Mouse (Mus musculus) R1 (cell line): ENCODE data around the gene Actl6a.

Experiments used
- DNase-seq: peaks from one replicate; pipeline ENCODE4 v3.0.0-alpha.2; 2018; ENCODE audit warnings: low read depth, low spot score

The Actl6a gene

GRCm38 (mm10) chr3:32705647-32706348, at the start of gene Actl6a:
Gene Actl6a (plus strand): TSS chr3:32706298.
- DNase-seq: peak; percentile 77

- no peak for DNase-seq
Measured at GRCm38 (mm10) chr3:32656398-32656994, 49.6 kb upstream of the Actl6a start.

- DNase-seq: no peak
Measured at GRCm38 (mm10) chr3:32658401-32658800, 47.7 kb upstream of the Actl6a start.

GRCm38 (mm10) chr3:32658821-32659220, 47.3 kb upstream of the Actl6a start:
- peak; percentile 19 for DNase-seq

- peak; percentile 80 for DNase-seq
Measured at GRCm38 (mm10) chr3:32659506-32659905, 46.6 kb upstream of the Actl6a start.

GRCm38 (mm10) chr3:32660276-32660675, 45.8 kb upstream of the Actl6a start:
- DNase-seq: peak; percentile 20

- peak; percentile 61 for DNase-seq
Measured at GRCm38 (mm10) chr3:32660831-32661555, 45.1 kb upstream of the Actl6a start.

- no peak for DNase-seq
Measured at GRCm38 (mm10) chr3:32661556-32661930, 44.6 kb upstream of the Actl6a start.

GRCm38 (mm10) chr3:32668256-32668959, 37.7 kb upstream of the Actl6a start:
- DNase-seq: no peak

- no peak for DNase-seq
Measured at GRCm38 (mm10) chr3:32669211-32669610, 36.9 kb upstream of the Actl6a start.

GRCm38 (mm10) chr3:32670196-32670595, 35.9 kb upstream of the Actl6a start:
- no peak for DNase-seq

- no peak for DNase-seq
Measured at GRCm38 (mm10) chr3:32673151-32673550, 32.9 kb upstream of the Actl6a start.

GRCm38 (mm10) chr3:32676393-32676792, 29.7 kb upstream of the Actl6a start:
- no peak for DNase-seq

- DNase-seq: no peak
Measured at GRCm38 (mm10) chr3:32682910-32683531, 23.1 kb upstream of the Actl6a start.

- no peak for DNase-seq
Measured at GRCm38 (mm10) chr3:32684631-32685030, 21.5 kb upstream of the Actl6a start.

- no peak for DNase-seq
Measured at GRCm38 (mm10) chr3:32686537-32686936, 19.6 kb upstream of the Actl6a start.

- peak; percentile 13 for DNase-seq
Measured at GRCm38 (mm10) chr3:32687156-32687555, 18.9 kb upstream of the Actl6a start.

GRCm38 (mm10) chr3:32689567-32689999, 16.5 kb upstream of the Actl6a start:
- no peak for DNase-seq

GRCm38 (mm10) chr3:32690008-32690407, 16.1 kb upstream of the Actl6a start:
- no peak for DNase-seq

GRCm38 (mm10) chr3:32690901-32691300, 15.2 kb upstream of the Actl6a start:
- DNase-seq: no peak

- DNase-seq: no peak
Measured at GRCm38 (mm10) chr3:32691841-32692240, 14.3 kb upstream of the Actl6a start.

- no peak for DNase-seq
Measured at GRCm38 (mm10) chr3:32694211-32694610, 11.9 kb upstream of the Actl6a start.
